Mouse (Mus musculus) cerebellum, adult 2 months (tissue): ENCODE measurements around the gene H6pd.

Source experiments
- CTCF ChIP-seq: fragments of 200-500 bp; IDR thresholded peaks from 2 replicates; pipeline ENCODE4 v1.5.1; 2011; ENCODE audit warnings: low read depth, mild to moderate bottlenecking, control low read depth, low read length, moderate library complexity, borderline replicate concordance; ENCODE audit not compliant: insufficient read depth
- POLR2A ChIP-seq: fragments of 200-500 bp; IDR thresholded peaks from 2 replicates; pipeline ENCODE4 v1.6.1; 2011; ENCODE audit warnings: low read length, control low read depth, borderline replicate concordance; ENCODE audit not compliant: insufficient read depth

- TF ChIP-seq POLR2A (no peak), CTCF (no peak)
Measured at GRCm38 (mm10) chr4:150011564-150012321, 2.9 kb upstream of the H6pd start.
